Mouse (Mus musculus) testis, adult 2 months (tissue): ENCODE results near the gene Gm11554.

ENCODE experiments used
- CTCF ChIP-seq: fragments of 200-500 bp; IDR thresholded peaks from 2 replicates; pipeline ENCODE4 v1.5.1; 2012; ENCODE audit warnings: low read depth, mild to moderate bottlenecking, inconsistent platforms, low read length, moderate library complexity; ENCODE audit not compliant: control insufficient read depth, insufficient read depth, insufficient replicate concordance
- POLR2A ChIP-seq: fragments of 200-500 bp; IDR thresholded peaks from 2 replicates; pipeline ENCODE4 v1.6.1; 2012; ENCODE audit warnings: low read depth, mild to moderate bottlenecking, inconsistent platforms, low read length, moderate library complexity; ENCODE audit not compliant: control insufficient read depth

DNA sequence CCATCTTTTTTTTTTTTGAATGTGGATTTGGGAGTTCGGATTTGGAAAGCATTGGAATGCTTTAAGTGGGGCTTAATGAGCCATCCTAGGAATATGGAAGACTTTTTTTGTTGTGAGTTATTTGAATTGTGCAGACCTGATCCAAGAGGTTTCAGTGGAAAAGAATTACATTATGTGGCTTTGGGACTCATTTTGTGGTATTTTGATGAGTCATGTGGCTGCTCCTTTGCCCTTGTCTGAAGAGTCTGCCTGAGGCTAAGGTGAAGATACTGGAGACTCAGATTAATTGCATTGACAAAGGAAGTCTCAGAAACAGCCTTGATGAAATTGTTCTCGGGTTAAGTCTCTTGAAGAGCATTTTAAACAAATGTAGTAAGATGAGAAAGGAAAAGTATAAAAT is 35.8 kb downstream of the Gm11554 start:
- TF ChIP-seq CTCF (no peak), POLR2A (no peak)
